Mouse (Mus musculus) A20 (cell line): ENCODE results near the gene Amacr.
"Not testable (repeated sequence)": the region's sequence is repeated elsewhere in the genome, so short reads cannot be mapped to it uniquely, and the experiment has no call there.

Source experiments
- DNase-seq: peaks from one replicate; pipeline ENCODE4 v3.0.0-alpha.2; 2011; ENCODE audit warnings: low read depth, low spot score

The Amacr gene

DNA sequence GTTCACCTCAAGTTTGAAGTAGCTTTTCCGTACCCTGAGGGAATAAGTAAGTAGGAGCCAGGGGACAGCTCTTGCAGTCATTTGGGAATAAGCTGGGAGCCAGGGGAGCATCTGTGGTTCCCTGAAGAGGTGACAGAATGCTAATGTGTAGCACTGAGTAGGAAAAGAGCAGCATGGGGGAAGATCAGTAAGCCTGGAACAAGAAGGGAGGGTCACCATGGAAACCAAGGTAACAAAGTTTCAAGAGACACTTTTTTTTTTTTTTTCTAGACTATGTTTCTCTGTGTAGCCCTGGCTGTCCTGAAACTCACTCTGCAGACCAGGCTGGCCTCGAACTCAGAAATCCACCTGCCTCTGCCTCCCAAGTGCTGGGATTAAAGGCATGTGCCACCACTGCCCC is 4.9 kb downstream of the Amacr start:
- not testable (repeated sequence) for DNase-seq

GRCm38 (mm10) chr15:10990411-10990810 is 8.9 kb downstream of the Amacr start:
- DNase-seq = no peak

DNA sequence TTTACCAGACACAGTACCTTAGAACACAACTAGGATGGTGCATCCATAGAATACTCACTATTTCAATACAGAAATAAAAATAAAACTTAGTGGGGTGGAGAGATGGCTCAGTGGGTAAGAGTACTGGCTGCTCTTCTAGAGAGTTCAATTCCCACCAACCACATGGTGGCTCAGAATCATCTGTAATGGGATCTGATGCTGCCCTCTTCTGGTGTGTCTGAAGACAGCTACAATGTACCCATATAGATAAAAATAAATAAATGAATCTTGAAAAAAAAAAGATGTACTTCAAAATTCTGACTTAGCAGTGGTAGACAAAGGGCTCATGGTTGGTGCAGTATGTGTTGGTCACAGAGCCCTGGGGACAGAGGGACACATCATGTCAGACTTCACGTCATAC is 10.0 kb downstream of the Amacr start:
- peak; percentile 13 for DNase-seq

GRCm38 (mm10) chr15:10999832-11000231 is 18.3 kb downstream of the Amacr start:
- no peak for DNase-seq

GRCm38 (mm10) chr15:11000421-11000820 is 18.9 kb downstream of the Amacr start, which contains the start of gene Slc45a2:
Gene Slc45a2 (plus strand): TSS chr15:11000721.
- no peak for DNase-seq

GRCm38 (mm10) chr15:11003791-11004190 is 22.2 kb downstream of the Amacr start:
- DNase-seq = no peak

DNA sequence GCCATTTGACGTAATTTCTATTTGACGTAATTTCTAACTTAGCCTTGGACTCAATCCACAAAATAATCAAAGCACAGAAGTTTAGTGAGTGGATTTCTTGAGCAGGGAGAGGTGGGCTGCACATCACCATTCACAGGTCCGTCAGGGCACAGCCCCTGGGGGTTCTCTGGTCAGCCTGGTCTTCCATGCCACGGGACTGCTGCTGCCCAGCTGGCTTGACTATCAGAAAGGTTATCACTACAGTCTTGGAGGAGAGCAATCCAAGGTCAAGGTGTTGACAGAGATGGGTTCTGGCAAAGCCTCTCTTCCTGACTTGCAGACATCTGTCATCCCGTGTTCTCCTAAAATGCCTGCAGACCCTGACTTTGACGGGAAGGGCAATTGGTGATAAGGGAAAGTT is 23.1 kb downstream of the Amacr start:
- DNase-seq = no peak

DNA sequence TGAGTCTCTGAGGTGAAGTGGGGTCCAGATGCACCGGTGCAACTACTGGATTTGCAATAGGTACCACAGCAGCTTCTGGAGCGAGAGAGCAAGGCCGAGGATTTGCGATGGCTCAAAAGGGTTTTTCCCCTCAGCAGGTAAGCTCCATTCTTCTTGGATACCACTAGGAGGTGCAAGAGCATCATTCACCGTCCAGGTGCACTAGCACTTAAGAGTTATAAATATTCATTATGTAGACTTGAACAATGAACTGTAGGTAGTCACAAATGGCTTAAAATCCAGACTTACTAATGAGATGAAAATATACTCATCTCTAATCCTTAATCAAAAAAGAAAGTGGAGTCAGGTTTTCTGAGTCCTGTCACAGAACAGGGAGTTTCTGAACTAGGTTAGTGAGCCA is 27.2 kb downstream of the Amacr start:
- DNase-seq = peak; percentile 16

DNA sequence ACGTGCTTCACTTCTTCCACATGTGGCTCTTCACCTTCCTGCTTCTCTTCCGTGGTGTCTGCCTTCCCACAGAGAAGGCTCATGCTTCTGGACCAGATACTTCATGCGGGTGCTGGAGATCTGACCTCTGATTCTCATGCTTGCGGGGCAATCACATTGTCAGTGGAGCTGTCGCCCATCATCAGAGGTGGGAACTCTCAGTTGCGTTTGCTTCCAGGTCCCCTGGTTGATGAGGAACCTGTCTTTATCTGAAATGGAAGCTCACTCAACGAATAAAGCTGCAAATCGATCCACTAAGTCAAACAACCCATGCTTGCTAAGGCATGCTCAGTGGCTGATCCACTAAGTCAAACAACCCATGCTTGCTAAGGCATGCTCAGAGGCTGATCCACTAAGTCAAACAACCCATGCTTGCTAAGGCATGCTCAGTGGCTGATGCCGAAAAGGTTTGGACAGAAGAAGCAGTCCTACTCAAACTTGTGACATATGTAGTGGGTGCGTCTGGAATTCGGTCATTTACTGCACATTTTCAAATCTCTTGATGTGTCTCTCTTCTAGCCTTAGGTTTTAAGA is 29.5 kb downstream of the Amacr start:
- DNase-seq = no peak

- DNase-seq = no peak
These were observed 33.4 kb downstream of the Amacr start for GRCm38 (mm10) chr15:11014931-11015330.

- DNase-seq = no peak
These were observed 45.4 kb downstream of the Amacr start for GRCm38 (mm10) chr15:11026801-11027561.

DNA sequence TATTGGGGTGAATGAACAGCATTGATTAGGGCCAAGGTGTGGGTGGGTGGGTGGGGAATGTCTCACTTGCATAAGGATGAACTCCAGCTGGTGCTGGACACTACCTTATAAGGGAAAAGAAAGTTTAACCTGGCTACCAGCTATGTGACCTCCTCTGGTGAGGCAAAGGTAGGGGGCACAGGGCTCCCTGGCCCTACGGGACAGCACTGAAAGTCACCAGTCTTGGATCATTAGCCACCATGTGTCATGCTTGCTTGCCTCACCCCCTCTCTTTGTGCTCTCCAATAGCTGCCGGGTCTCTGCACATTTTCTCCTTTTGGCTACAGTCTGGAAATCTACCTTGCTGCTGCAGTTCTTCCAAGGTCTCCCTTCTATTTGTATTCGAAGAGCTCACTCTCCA is 48.6 kb downstream of the Amacr start:
- DNase-seq = no peak

GRCm38 (mm10) chr15:11035947-11036474 is 54.5 kb downstream of the Amacr start:
- no peak for DNase-seq

DNA sequence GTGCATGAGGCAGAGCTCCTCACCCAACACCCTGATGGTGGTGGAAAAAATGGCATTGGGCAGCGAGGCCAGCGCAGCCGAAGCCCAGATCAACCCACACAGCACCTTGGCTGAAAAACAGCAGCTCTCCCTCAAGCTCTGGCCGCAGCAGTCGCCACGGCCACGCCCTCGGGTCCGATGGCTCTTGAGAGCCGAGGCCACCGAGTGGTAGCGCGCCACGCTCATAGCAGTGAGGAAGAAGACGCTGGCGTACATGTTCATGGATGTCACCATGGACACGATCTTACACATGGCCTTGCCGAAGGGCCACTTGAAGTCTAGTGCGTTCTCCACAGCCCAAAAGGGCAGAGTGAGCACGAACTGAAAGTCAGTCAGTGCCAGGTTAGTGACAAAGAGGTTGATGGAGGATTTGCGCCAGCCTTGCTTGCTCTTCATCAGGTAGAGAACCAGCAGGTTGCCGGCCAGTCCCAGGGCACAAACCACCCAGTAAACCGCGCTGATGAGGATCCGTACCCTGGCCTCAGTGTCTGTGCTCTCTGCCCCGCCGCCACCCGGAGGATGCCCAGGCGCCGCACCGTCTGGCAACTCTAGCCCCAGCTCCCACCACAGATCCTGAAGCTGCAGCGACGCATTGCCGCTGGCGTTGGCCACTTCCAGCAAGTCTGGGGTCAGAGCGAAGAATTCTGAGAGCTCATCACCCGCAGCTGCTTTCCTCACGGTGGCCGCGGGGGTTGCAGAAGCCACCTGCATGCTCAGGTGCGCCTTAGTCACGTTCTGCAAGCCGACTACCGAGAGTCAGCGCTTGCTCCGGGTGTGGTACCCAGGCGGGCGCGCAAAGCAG is 55.2 kb downstream of the Amacr start:
- no peak for DNase-seq

DNA sequence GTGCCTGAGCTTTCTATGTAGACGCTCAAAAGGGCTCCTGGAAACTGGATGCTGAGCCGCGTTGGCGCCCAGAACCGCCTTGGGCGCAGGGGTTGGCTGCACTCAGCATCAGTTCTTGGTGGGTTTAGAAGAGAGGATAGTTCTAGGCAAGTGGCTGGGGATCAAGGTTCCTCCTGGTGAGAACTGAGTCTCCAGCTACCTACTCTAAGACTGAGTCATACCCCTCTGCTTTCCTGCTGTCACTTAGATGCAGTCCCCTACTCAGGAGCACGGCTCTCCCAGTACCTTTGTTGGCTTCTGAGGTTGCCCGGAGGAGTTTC is 55.8 kb downstream of the Amacr start:
- DNase-seq = no peak

- no peak for DNase-seq
These were observed 56.2 kb downstream of the Amacr start, which contains the start of gene Rxfp3 for GRCm38 (mm10) chr15:11037711-11038110. Gene Rxfp3 (minus strand): TSS chr15:11037991.

DNA sequence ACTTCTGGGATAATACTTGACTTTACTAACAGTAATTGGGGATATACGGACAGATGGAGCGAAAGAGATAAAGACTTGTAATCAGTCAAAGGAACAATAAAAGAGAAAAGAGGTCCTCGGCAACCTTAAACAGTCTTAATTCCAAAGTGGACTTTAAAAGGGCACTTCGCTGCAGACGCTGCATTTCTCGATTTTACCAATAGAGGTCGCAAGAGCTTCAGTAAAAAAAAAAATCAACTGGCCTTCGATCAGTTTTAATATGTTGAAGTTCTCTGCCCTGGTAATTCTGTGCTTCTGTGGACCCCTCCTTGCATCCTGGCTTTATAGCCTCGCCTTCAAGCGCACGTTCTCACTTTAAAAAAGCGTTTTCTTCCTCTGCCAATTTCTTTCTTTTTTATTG is 56.9 kb downstream of the Amacr start:
- DNase-seq = peak; percentile 49

- no peak for DNase-seq
These were observed 58.5 kb downstream of the Amacr start for GRCm38 (mm10) chr15:11040067-11040466.

- DNase-seq = no peak
These were observed 59.7 kb downstream of the Amacr start for GRCm38 (mm10) chr15:11041229-11041628.

DNA sequence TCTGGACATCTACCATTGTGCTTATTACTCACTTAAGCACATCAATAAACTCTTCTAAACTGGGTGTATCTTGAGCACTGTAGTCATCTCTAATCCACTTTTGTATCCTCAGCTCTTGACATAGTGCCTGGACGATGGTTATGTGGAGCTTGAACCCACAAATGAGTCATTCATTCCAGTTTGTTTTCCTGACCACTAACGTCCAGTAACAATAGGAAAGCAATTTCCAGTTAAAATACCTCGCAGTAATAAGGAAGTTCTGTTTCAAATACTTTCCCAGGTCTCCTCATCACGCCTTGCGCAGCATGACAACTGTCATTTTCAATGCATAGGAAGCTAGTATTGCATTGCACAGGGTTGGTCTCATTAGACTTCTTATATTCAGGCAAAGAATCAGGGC is 61.3 kb downstream of the Amacr start:
- no peak for DNase-seq
